Mouse (Mus musculus) G1E (cell line): ENCODE measurements around the gene Palm2. TPM values are rescaled to one million over a fixed set of nuclear protein-coding genes. Genes with fewer than 3 reads are reported as not detected.

Experiments used
- ATAC-seq: 2 replicates; pipeline ENCODE4 v1.8.0; 2016; ENCODE audit warnings: mild to moderate bottlenecking; ENCODE audit not compliant: insufficient number of reproducible peaks, poor library complexity, low FRiP score, severe bottlenecking; ENCODE audit errors: extremely low read depth
- DNase-seq: peaks from one replicate; pipeline ENCODE4 v3.0.0; 2012; ENCODE audit warnings: low spot score
- H3K27me3 ChIP-seq: 2 replicates; pipeline ENCODE4 v1.6.1; 2012; ENCODE audit warnings: mild to moderate bottlenecking, low read length, inconsistent platforms; ENCODE audit not compliant: insufficient read depth
- H3K36me3 ChIP-seq: replicated peaks from 2 replicates; pipeline ENCODE3; 2012; ENCODE audit warnings: mild to moderate bottlenecking, inconsistent platforms
- H3K4me1 ChIP-seq: 2 replicates; pipeline ENCODE4 v1.6.1; 2012; ENCODE audit warnings: low read depth, low read length, inconsistent platforms, mixed read lengths; ENCODE audit not compliant: insufficient read depth
- H3K4me3 ChIP-seq: 2 replicates; pipeline ENCODE4 v1.5.1; 2012; ENCODE audit warnings: low read depth, mild to moderate bottlenecking, inconsistent platforms, low read length, moderate library complexity, mixed read lengths
- H3K9me3 ChIP-seq: replicated peaks from 2 replicates; pipeline ENCODE4 v1.6.1; 2012; ENCODE audit warnings: inconsistent platforms
- CTCF ChIP-seq: IDR thresholded peaks from 2 replicates; pipeline ENCODE4 v1.5.1; 2012; ENCODE audit warnings: low read depth, low read length, inconsistent platforms, mixed read lengths
- GATA1 ChIP-seq: IDR thresholded peaks from 2 replicates; pipeline ENCODE4 v1.6.1; 2012; ENCODE audit warnings: borderline replicate concordance, low read length, inconsistent platforms, mixed read lengths
- GATA2 ChIP-seq: IDR thresholded peaks from 2 replicates; pipeline ENCODE4 v1.6.1; 2012; ENCODE audit warnings: low read depth, low read length, inconsistent platforms, borderline replicate concordance
- POLR2AphosphoS5 ChIP-seq: IDR thresholded peaks from 2 replicates; pipeline ENCODE4 v1.6.1; 2012; ENCODE audit warnings: low read depth, low read length, inconsistent platforms; ENCODE audit not compliant: insufficient replicate concordance
- TAL1 ChIP-seq: conservative IDR thresholded peaks from 2 replicates; pipeline ENCODE4 v1.6.1; 2012; ENCODE audit warnings: low read depth, low read length, inconsistent platforms, mixed read lengths
- polyA plus RNA-seq: library from polyadenylated mRNA; stranded (reverse); fragments of >175 nt; gene quantifications from 2 replicates; pipeline ENCODE4 v1.2.3, GENCODE M21; 2012
- total RNA-seq, 2 experiments: library from RNA; stranded (forward) in 1 of 2; stranded (reverse) in 1 of 2; fragments of 200-1000 nt in 1 of 2; fragments of >200 nt in 1 of 2; fragmentation: Nextera tagmentation in 1 of 2; gene quantifications; 2 replicates each; pipeline ENCODE4 v1.2.3; 2014 to 2017

Gene Palm2
- total and polyA plus RNA-seq, 3 experiments: 0.05 TPM; not detected in 2

- ATAC-seq (no peak), DNase-seq (no peak)
- Histone ChIP-seq H3K9me3 (peaks cover 63% of the 10 kb centered on the region), H3K27me3 (no peaks in the 10 kb centered on the region), H3K4me1 (no peaks in the 10 kb centered on the region), H3K4me3 (no peak overlapping the region), H3K36me3 (no peaks in the 10 kb centered on the region)
- TF ChIP-seq TAL1: no peak
- TF ChIP-seq GATA2: no peak
- TF ChIP-seq CTCF: no peak
- no peak for TF ChIP-seq POLR2AphosphoS5
- no peak for TF ChIP-seq GATA1
Observed at GRCm38 (mm10) chr4:57612716-57613115, 178.7 kb downstream of the Palm2 start.

GRCm38 (mm10) chr4:57614686-57615085, 180.6 kb downstream of the Palm2 start:
- no peak for DNase-seq

GRCm38 (mm10) chr4:57618743-57619142, 184.7 kb downstream of the Palm2 start:
- TF ChIP-seq POLR2AphosphoS5: no peak
- TF ChIP-seq GATA2: no peak
- TF ChIP-seq CTCF: no peak
- TF ChIP-seq GATA1: no peak
- TF ChIP-seq TAL1: no peak
- no peaks in the 10 kb centered on the region for H3K27me3 ChIP-seq
- H3K4me1 ChIP-seq: no peaks in the 10 kb centered on the region
- H3K9me3 ChIP-seq: peaks cover 65% of the 10 kb centered on the region
- ATAC-seq (no peak), DNase-seq (no peak)
- no peaks in the 10 kb centered on the region for H3K36me3 ChIP-seq
- no peak overlapping the region for H3K4me3 ChIP-seq

More at GRCm38 (mm10) chr4:57614686-57615085, 180.6 kb downstream of the Palm2 start:
- TF ChIP-seq POLR2AphosphoS5: no peak
- TF ChIP-seq TAL1: no peak
- TF ChIP-seq GATA1: no peak
- TF ChIP-seq GATA2: no peak
- no peak for TF ChIP-seq CTCF
- Histone ChIP-seq H3K36me3 (no peaks in the 10 kb centered on the region), H3K27me3 (no peaks in the 10 kb centered on the region), H3K4me1 (no peaks in the 10 kb centered on the region), H3K4me3 (no peak overlapping the region), H3K9me3 (peaks cover 67% of the 10 kb centered on the region)
- no peak for ATAC-seq

GRCm38 (mm10) chr4:57622816-57623215, 188.8 kb downstream of the Palm2 start:
- Histone ChIP-seq H3K4me1 (no peaks in the 10 kb centered on the region), H3K27me3 (no peaks in the 10 kb centered on the region), H3K36me3 (no peaks in the 10 kb centered on the region), H3K9me3 (peaks cover 64% of the 10 kb centered on the region), H3K4me3 (no peak overlapping the region)
- DNase-seq: no peak
- ATAC-seq: no peak
- TF ChIP-seq GATA1 (no peak), CTCF (no peak), GATA2 (no peak), TAL1 (no peak), POLR2AphosphoS5 (no peak)

GRCm38 (mm10) chr4:57624819-57625218, 190.8 kb downstream of the Palm2 start:
- H3K9me3 ChIP-seq: peaks cover 59% of the 10 kb centered on the region
- H3K36me3 ChIP-seq: no peaks in the 10 kb centered on the region
- no peaks in the 10 kb centered on the region for H3K4me1 ChIP-seq
- TF ChIP-seq POLR2AphosphoS5: no peak
- no peak for TF ChIP-seq TAL1
- TF ChIP-seq CTCF: no peak
- TF ChIP-seq GATA1: no peak
- TF ChIP-seq GATA2: no peak
- DNase-seq (no peak), ATAC-seq (no peak)
- H3K4me3 ChIP-seq: no peak overlapping the region
- no peaks in the 10 kb centered on the region for H3K27me3 ChIP-seq

- Histone ChIP-seq H3K9me3 (peaks cover 55% of the 10 kb centered on the region), H3K36me3 (no peaks in the 10 kb centered on the region), H3K27me3 (no peaks in the 10 kb centered on the region), H3K4me1 (no peaks in the 10 kb centered on the region), H3K4me3 (no peak overlapping the region)
- TF ChIP-seq GATA1 (no peak), GATA2 (no peak), CTCF (no peak), POLR2AphosphoS5 (no peak), TAL1 (no peak)
- DNase-seq: no peak
- no peak for ATAC-seq
Observed at GRCm38 (mm10) chr4:57625306-57625705, 191.3 kb downstream of the Palm2 start.
